Mouse (Mus musculus): Measurements from ENCODE around the gene Fat3. TPM values are rescaled to one million over a fixed set of nuclear protein-coding genes. Genes with fewer than 3 reads are reported as not detected.
A peak's percentile ranks its signal among the peaks of the same experiment; 100 is the strongest.

Gene Fat3
- polyA plus RNA-seq, 1 experiment: not detected

- Histone ChIP-seq H3K36me3 (ENCODE audit: control insufficient read depth, insufficient read depth) (no peaks in the 10 kb centered on the region), H3K4me3 (ENCODE audit: insufficient read depth, poor library complexity, severe bottlenecking) (no peak overlapping the region), H3K79me2 (ENCODE audit: control insufficient read depth, insufficient read depth) (no peaks in the 10 kb centered on the region), H3K27me3 (ENCODE audit: control insufficient read depth, insufficient read depth, insufficient read length) (no peaks in the 10 kb centered on the region), H3K79me3 (ENCODE audit: low read depth) (no peaks in the 10 kb centered on the region), H3ac (ENCODE audit: control insufficient read depth, insufficient read length, low read depth) (no peak overlapping the region)
- TF ChIP-seq MAX (IDR thresholded peaks at IDR 0.05) (no peak), MYOG (IDR thresholded peaks at IDR 0.05; ENCODE audit: control insufficient read depth, extremely low read depth, insufficient read length) (no peak), CEBPB (IDR thresholded peaks at IDR 0.05; ENCODE audit: low read depth) (no peak), USF1 (IDR thresholded peaks at IDR 0.05; ENCODE audit: low read depth) (no peak), FOSL1 (IDR thresholded peaks at IDR 0.05; ENCODE audit: insufficient read depth, low read length, poor library complexity, severe bottlenecking) (no peak), CTCF (IDR thresholded peaks at IDR 0.05; ENCODE audit: control insufficient read depth, insufficient read depth, insufficient read length) (no peak), MYOD1 (IDR thresholded peaks at IDR 0.05; ENCODE audit: control insufficient read depth, insufficient read length, low read depth) (no peak)
Observed at GRCm38 (mm10) chr9:15903948-15904750, 596.9 kb downstream of the Fat3 start.

GRCm38 (mm10) chr9:15898112-15898511 is 603.0 kb downstream of the Fat3 start:
- H3ac ChIP-seq (ENCODE audit: control insufficient read depth, insufficient read length, low read depth): no peak overlapping the region
- H3K4me3 ChIP-seq (ENCODE audit: insufficient read depth, poor library complexity, severe bottlenecking): no peak overlapping the region
- no peaks in the 10 kb centered on the region for H3K79me2 ChIP-seq (ENCODE audit: control insufficient read depth, insufficient read depth)
- no peaks in the 10 kb centered on the region for H3K36me3 ChIP-seq (ENCODE audit: control insufficient read depth, insufficient read depth)
- H3K79me3 ChIP-seq (ENCODE audit: low read depth): no peaks in the 10 kb centered on the region
- H3K27me3 ChIP-seq (ENCODE audit: control insufficient read depth, insufficient read depth, insufficient read length): no peaks in the 10 kb centered on the region
- TF ChIP-seq FOSL1 (IDR thresholded peaks at IDR 0.05; ENCODE audit: insufficient read depth, low read length, poor library complexity, severe bottlenecking) (no peak), USF1 (IDR thresholded peaks at IDR 0.05; ENCODE audit: low read depth) (no peak), MYOG (IDR thresholded peaks at IDR 0.05; ENCODE audit: control insufficient read depth, extremely low read depth, insufficient read length) (no peak), CTCF (IDR thresholded peaks at IDR 0.05; ENCODE audit: control insufficient read depth, insufficient read depth, insufficient read length) (no peak), MAX (IDR thresholded peaks at IDR 0.05) (no peak), MYOD1 (IDR thresholded peaks at IDR 0.05; ENCODE audit: control insufficient read depth, insufficient read length, low read depth) (no peak)

- Histone ChIP-seq H3K79me3 (ENCODE audit: low read depth) (no peaks in the 10 kb centered on the region), H3K79me2 (ENCODE audit: control insufficient read depth, insufficient read depth) (no peaks in the 10 kb centered on the region), H3K4me3 (ENCODE audit: insufficient read depth, poor library complexity, severe bottlenecking) (no peak overlapping the region), H3ac (ENCODE audit: control insufficient read depth, insufficient read length, low read depth) (no peak overlapping the region), H3K27me3 (ENCODE audit: control insufficient read depth, insufficient read depth, insufficient read length) (no peaks in the 10 kb centered on the region), H3K36me3 (ENCODE audit: control insufficient read depth, insufficient read depth) (no peaks in the 10 kb centered on the region)
- TF ChIP-seq CTCF (IDR thresholded peaks at IDR 0.05; ENCODE audit: control insufficient read depth, insufficient read depth, insufficient read length) (no peak), CEBPB (IDR thresholded peaks at IDR 0.05; ENCODE audit: low read depth) (no peak), FOSL1 (IDR thresholded peaks at IDR 0.05; ENCODE audit: insufficient read depth, low read length, poor library complexity, severe bottlenecking) (no peak), MAX (IDR thresholded peaks at IDR 0.05) (no peak), MYOG (IDR thresholded peaks at IDR 0.05; ENCODE audit: control insufficient read depth, extremely low read depth, insufficient read length) (no peak), MYOD1 (IDR thresholded peaks at IDR 0.05; ENCODE audit: control insufficient read depth, insufficient read length, low read depth) (no peak), USF1 (IDR thresholded peaks at IDR 0.05; ENCODE audit: low read depth) (no peak)
Observed at GRCm38 (mm10) chr9:15886756-15887155, 614.3 kb downstream of the Fat3 start.

GRCm38 (mm10) chr9:15880754-15881153 is 620.3 kb downstream of the Fat3 start:
- Histone ChIP-seq H3K79me3 (ENCODE audit: low read depth) (no peaks in the 10 kb centered on the region), H3ac (ENCODE audit: control insufficient read depth, insufficient read length, low read depth) (no peak overlapping the region), H3K36me3 (ENCODE audit: control insufficient read depth, insufficient read depth) (no peaks in the 10 kb centered on the region), H3K4me3 (ENCODE audit: insufficient read depth, poor library complexity, severe bottlenecking) (no peak overlapping the region), H3K27me3 (ENCODE audit: control insufficient read depth, insufficient read depth, insufficient read length) (no peaks in the 10 kb centered on the region), H3K79me2 (ENCODE audit: control insufficient read depth, insufficient read depth) (no peaks in the 10 kb centered on the region)
- TF ChIP-seq MAX (IDR thresholded peaks at IDR 0.05): no peak
- TF ChIP-seq MYOD1 (IDR thresholded peaks at IDR 0.05; ENCODE audit: control insufficient read depth, insufficient read length, low read depth): no peak
- no peak for TF ChIP-seq USF1 (IDR thresholded peaks at IDR 0.05; ENCODE audit: low read depth)
- no peak for TF ChIP-seq CEBPB (IDR thresholded peaks at IDR 0.05; ENCODE audit: low read depth)
- TF ChIP-seq CTCF (IDR thresholded peaks at IDR 0.05; ENCODE audit: control insufficient read depth, insufficient read depth, insufficient read length): no peak
- no peak for TF ChIP-seq MYOG (IDR thresholded peaks at IDR 0.05; ENCODE audit: control insufficient read depth, extremely low read depth, insufficient read length)
- TF ChIP-seq FOSL1 (IDR thresholded peaks at IDR 0.05; ENCODE audit: insufficient read depth, low read length, poor library complexity, severe bottlenecking): no peak

GRCm38 (mm10) chr9:15880160-15880603 is 620.9 kb downstream of the Fat3 start:
- H3K79me2 ChIP-seq (ENCODE audit: control insufficient read depth, insufficient read depth): no peaks in the 10 kb centered on the region
- no peaks in the 10 kb centered on the region for H3K79me3 ChIP-seq (ENCODE audit: low read depth)
- H3K27me3 ChIP-seq (ENCODE audit: control insufficient read depth, insufficient read depth, insufficient read length): no peaks in the 10 kb centered on the region
- no peak for TF ChIP-seq FOSL1 (IDR thresholded peaks at IDR 0.05; ENCODE audit: insufficient read depth, low read length, poor library complexity, severe bottlenecking)
- TF ChIP-seq USF1 (IDR thresholded peaks at IDR 0.05; ENCODE audit: low read depth): peak; percentile 15
- TF ChIP-seq MAX (IDR thresholded peaks at IDR 0.05): no peak
- TF ChIP-seq MYOD1 (IDR thresholded peaks at IDR 0.05; ENCODE audit: control insufficient read depth, insufficient read length, low read depth): no peak
- TF ChIP-seq MYOG (IDR thresholded peaks at IDR 0.05; ENCODE audit: control insufficient read depth, extremely low read depth, insufficient read length): no peak
- TF ChIP-seq CTCF (IDR thresholded peaks at IDR 0.05; ENCODE audit: control insufficient read depth, insufficient read depth, insufficient read length): no peak
- no peak for TF ChIP-seq CEBPB (IDR thresholded peaks at IDR 0.05; ENCODE audit: low read depth)
- H3ac ChIP-seq (ENCODE audit: control insufficient read depth, insufficient read length, low read depth): no peak overlapping the region
- H3K4me3 ChIP-seq (ENCODE audit: insufficient read depth, poor library complexity, severe bottlenecking): no peak overlapping the region
- no peaks in the 10 kb centered on the region for H3K36me3 ChIP-seq (ENCODE audit: control insufficient read depth, insufficient read depth)

All from C2C12 (cell line).